Mouse (Mus musculus) thymus, postnatal 25 days (tissue): Measurements from ENCODE around the gene Mcemp1.

Experiments used
- DNase-seq: peaks from one replicate; pipeline ENCODE4 v3.0.0; 2022

Mcemp1 gene

GRCm38 (mm10) chr8:3674671-3675070 is 9.1 kb downstream of the Mcemp1 start:
- no peak for DNase-seq

- DNase-seq, result peak; percentile 97
Observed at GRCm38 (mm10) chr8:3676131-3676992, 10.8 kb downstream of the Mcemp1 start, which contains the start of gene Trappc5. Trappc5 (plus strand) TSS chr8:3676299.

DNA sequence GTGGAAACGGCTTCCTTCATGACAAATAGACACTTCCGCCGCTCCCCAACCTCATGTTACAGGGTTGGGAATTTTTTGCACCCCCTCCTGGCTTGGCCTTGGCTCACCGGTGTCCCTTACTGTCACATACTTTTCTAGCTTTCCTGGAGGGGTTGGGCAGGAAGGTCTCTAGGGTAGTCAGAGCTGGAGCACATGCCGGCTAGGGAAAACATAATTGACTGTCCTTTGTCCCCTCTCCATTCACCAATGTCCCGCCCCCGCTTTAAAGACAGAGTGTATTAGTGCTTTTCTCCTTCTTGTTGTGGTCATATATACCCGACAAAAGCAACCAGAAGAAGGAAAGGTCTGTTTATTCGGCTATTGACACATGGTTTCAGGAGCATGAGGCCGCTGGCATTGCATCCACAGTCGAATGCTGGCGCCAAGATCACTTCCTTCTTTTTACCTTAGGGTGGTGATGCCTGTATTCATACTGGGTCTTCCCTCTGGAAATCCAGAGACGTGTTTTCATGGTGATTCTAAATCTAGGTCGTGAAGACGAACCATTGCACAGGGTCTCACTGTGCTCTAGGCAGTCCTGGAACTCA is 11.5 kb downstream of the Mcemp1 start:
- DNase-seq, result no peak

DNA sequence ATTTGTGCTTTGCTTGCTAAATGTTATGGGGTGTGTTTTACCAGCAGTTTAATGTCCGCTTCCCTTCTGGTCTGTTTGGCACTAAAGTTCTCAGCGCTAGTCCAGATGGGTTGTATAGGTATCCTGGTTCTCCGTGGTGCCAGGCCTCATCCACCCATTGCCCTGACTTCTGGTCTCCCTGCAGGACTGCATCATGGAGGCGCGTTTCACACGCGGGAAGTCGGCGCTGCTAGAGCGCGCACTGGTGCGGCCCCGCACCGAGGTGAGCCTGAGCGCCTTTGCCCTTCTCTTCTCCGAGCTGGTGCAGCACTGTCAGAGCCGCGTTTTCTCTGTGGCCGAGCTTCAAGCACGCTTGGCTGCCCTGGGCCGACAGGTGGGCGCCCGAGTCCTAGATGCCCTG is 13.3 kb downstream of the Mcemp1 start:
- DNase-seq, result no peak

- no peak for DNase-seq
Observed at GRCm38 (mm10) chr8:3679236-3679635, 13.7 kb downstream of the Mcemp1 start.

GRCm38 (mm10) chr8:3679656-3680055 is 14.1 kb downstream of the Mcemp1 start:
- DNase-seq, result no peak

DNA sequence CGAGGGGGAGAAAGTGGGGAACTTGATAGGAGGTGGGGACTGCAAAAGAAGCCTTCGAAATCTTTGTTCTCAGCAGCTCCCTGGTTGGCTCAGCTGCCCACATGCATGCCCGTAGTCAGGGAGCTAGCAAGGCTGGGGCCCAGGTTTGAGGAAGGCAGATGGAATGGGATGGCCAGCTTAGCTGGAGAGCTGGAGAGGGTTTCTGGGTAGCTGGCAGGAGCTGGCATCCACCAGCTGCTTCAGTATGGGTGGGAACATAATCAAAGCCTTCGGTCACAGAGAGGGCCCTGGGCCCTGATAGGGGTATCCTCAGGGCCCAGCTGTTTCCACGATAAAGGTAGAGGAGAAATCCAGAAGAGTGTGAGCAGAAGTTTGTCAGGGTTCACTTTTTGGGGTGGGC is 16.9 kb downstream of the Mcemp1 start:
- DNase-seq, result no peak

- no peak for DNase-seq
Observed at GRCm38 (mm10) chr8:3683408-3684176, 18.0 kb downstream of the Mcemp1 start.

DNA sequence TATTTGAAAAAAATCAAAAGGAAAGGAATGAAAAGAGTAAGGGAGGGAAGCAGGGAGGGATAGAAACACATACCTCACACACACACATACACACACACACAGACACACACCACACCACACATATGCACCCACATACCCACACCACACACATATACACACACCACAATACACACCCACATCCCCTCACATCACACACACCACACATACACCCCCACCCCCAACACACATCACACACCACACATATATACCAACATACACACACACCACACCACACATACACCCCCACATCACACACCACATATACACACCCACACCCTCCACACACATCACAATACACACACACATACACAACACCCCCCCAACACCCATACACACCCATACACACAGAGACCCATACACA is 19.0 kb downstream of the Mcemp1 start:
- no peak for DNase-seq

DNA sequence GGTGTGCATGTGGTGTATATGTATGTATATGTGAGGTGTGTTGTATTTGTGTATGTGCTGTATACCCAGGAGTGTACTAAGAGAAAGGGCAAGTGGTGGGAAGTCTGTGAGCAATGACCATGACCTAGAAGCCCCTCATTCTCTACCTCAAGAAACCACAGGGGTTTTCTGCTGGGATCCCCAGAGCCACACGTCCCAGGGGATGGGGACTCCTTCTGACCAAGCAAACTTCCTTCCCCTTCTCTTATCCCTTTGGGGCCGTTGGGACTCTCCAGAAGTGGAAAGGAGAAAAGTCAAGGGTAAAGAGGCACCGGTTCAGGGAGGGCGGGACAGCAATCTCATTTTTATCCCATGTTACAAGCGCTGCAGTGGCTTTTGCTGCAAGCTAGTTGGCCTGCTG is 19.9 kb downstream of the Mcemp1 start:
- no peak for DNase-seq

DNA sequence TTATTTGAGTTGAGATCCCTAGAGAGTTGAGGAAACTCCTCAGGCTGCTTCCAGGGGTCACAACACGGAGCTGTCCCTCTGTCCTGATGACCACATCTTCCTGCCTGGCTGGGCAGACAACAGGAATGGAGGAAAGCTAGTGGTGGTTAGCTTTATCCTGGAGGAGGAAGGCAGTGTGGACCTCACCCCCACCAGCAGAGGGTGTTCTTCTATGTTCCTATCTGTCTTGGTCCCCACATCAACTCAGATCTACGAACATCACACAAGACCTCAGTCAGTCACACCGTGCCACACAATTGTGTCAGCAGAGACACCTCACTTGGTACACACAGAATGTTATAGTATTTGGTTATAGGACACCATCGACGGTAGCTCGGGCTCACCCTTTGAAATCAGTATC is 22.0 kb downstream of the Mcemp1 start:
- DNase-seq, result no peak

GRCm38 (mm10) chr8:3690774-3691173 is 25.2 kb downstream of the Mcemp1 start:
- no peak for DNase-seq

- no peak for DNase-seq
Observed at GRCm38 (mm10) chr8:3694121-3694520, 28.6 kb downstream of the Mcemp1 start, which contains the start of gene Fcer2a. Fcer2a (minus strand) TSS chr8:3694175.

GRCm38 (mm10) chr8:3701491-3701890 is 35.9 kb downstream of the Mcemp1 start:
- no peak for DNase-seq

DNA sequence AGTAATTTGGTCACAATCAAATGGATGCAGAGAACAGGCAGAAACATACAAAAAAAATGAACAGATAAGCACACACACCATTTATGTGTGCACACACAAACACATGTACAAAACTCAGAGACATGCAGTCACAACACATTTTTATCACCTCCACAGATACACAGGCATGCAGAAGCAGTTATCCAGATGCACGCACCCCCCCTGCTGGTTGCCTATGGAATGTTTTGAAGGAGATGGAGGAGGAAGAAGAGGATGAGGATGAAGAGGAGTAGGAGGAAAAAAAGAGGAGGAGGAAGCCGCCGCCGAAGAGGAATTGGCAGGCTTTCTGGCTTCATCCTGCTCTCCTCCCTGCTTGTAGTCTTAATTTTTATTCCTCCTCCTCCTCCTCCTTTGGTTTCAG is 40.2 kb downstream of the Mcemp1 start:
- no peak for DNase-seq

DNA sequence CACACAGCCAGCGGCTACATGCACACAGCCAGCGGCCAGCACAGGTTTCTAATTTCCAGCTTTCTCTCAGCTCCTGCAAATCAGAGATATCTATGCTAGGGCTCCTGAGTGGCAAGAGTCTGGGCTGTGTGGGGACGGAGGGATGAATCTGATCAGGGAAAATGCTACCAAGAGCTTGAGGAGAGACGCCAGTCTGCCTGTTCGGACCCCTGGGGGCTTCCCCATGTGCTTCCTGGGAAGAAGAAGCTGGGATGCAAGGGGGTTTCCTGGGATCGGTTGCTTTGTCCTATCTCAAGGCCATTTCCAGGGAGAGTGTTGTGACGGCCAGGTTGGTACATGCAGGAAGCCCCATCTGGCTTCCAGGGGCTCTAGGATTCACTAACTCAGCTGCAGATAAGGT is 42.1 kb downstream of the Mcemp1 start:
- no peak for DNase-seq

DNA sequence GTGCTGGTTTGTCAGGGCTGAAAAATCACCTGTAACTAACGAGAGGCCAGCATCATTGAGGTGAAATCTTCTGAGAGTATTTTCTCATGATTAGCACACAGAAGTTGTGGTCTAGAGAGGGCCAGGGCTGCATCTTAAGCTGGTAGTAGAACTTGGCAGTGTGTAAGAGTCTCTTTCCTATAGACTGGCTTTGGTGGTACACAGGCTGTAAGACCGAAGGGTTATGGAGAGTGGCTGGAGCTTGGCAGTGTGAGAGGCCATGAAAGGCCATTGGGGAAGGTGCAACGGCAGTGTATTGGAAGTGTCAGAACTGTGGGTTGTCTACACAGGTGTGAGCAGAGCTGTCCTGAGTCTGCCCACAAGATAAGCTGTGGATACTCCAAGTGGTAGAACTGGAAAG is 44.8 kb downstream of the Mcemp1 start:
- DNase-seq, result no peak

GRCm38 (mm10) chr8:3711646-3712045 is 46.1 kb downstream of the Mcemp1 start:
- no peak for DNase-seq

GRCm38 (mm10) chr8:3717321-3717954 is 51.9 kb downstream of the Mcemp1 start:
- DNase-seq, result no peak

DNA sequence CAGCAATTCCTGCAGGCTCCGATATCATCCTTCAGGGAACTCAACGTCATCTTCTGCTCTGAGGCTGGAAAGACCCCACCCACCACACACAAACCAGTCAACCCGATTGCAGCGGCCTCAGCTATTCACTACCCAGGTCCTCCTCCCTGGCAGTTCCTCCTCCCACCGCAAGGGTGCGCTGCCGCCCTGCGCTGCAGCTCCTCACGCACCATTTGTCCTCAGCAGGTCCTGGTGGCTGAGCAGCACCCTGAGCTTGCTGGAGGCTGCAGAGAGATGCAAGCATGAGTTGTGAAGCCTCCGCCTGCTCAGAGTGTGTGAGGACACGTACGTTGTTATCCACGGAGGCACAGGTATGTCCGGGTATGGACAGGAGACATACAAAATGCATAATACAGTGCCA is 53.0 kb downstream of the Mcemp1 start:
- peak; percentile 78 for DNase-seq
